Mouse (Mus musculus) limb, embryonic 10.5 days (tissue): Measurements from ENCODE around the gene Tuba8. TPM values are rescaled to one million over a fixed set of nuclear protein-coding genes. Genes with fewer than 3 reads are reported as not detected.
A peak's percentile ranks its signal among the peaks of the same experiment; 100 is the strongest.

Experiments used
- DNase-seq: peaks from one replicate; pipeline ENCODE4 v3.0.0-alpha.2; 2017; ENCODE audit warnings: low spot score
- H3K27ac ChIP-seq: fragments of 300-500 bp; sonication (generic); 2 replicates; pipeline ENCODE4 v1.5.1; 2016; ENCODE audit warnings: mild to moderate bottlenecking
- H3K27me3 ChIP-seq: fragments of 300-500 bp; sonication (generic); 2 replicates; pipeline ENCODE4 v1.6.1; 2016; ENCODE audit warnings: low read depth, mild to moderate bottlenecking; ENCODE audit not compliant: poor library complexity, severe bottlenecking
- H3K36me3 ChIP-seq: fragments of 300-500 bp; sonication (generic); 2 replicates; pipeline ENCODE4 v1.6.1; 2016; ENCODE audit warnings: mild to moderate bottlenecking, moderate library complexity
- H3K4me1 ChIP-seq: fragments of 300-500 bp; sonication (generic); 2 replicates; pipeline ENCODE4 v1.6.1; 2016
- H3K4me3 ChIP-seq: fragments of 300-500 bp; sonication (generic); 2 replicates; pipeline ENCODE4 v1.5.1; 2016; ENCODE audit warnings: mild to moderate bottlenecking, moderate library complexity
- H3K9me3 ChIP-seq: fragments of 300-500 bp; sonication (generic); replicated peaks from 2 replicates; pipeline ENCODE4 v1.6.1; 2016; ENCODE audit warnings: mild to moderate bottlenecking
- WGBS: fragments of 180-500 bp; shearing (Covaris S2); methylation state at CpG from one replicate; pipeline ENCODE4 v1.1.7; 2016; 5-methylcytosine and 5-hydroxymethylcytosine counted together
- polyA plus RNA-seq: library from polyadenylated mRNA; unstranded; fragments of >200 nt; fragmentation: Nextera tagmentation; extraction: Ambion mirVana; gene quantifications from 2 replicates; pipeline ENCODE4 v1.2.1, GENCODE M21; 2016

The Tuba8 gene
- polyA plus RNA-seq, 1 experiment from 2014 or later: 0.40 TPM

DNA sequence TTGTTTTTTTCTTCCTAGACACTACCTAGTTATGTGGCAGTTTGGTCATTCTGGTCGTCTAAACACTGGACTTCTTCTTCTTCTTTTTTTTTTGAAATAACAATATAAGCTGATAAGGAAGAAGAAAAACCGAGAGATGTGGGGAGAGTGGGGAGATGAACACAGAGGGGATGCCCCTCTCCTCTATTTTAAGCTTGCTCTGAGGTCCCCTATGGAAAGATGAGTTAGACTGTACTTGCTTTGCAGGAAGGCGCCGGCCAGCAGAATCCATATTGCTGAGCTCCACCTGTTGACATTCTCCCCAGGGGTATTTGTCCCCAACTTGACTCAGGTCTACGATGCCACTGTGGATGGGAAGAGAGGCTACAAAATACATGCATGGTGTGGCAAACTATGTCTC lies 13.6 kb downstream of the Tuba8 start:
- DNase-seq: no peak
- no peak overlapping the region for H3K4me3 ChIP-seq
- no peaks in the 10 kb centered on the region for H3K27me3 ChIP-seq
- WGBS: 81% methylated on average over 5 of the region's 5 CpGs
- peaks cover 16% of the 10 kb centered on the region for H3K4me1 ChIP-seq
- H3K27ac ChIP-seq: 0 out of 2 replicates have a peak overlapping the region, but pooled peaks have one; percentile 30
- no peaks in the 10 kb centered on the region for H3K36me3 ChIP-seq
- H3K9me3 ChIP-seq: no peaks in the 10 kb centered on the region

DNA sequence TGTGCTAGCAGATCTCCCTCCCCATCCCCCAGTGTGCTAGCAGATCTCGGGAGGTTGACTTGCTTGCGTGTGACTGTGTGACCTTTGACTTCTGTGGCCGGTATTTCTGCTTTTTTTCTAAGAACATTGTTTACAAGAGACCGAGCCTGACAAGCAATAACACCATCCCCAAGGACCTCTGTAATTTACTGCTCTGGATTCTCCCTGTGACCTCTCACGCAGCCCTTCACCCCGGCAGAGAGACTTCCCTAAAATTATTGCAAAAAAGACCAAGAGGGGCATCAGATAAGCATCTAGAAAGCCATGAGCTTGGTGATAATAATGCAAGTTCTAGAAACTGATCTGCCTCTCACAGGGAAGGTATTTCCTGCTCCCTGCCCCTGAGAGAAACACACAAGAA lies 14.5 kb downstream of the Tuba8 start:
- 6% methylated on average over 6 of the region's 6 CpGs for WGBS

DNA sequence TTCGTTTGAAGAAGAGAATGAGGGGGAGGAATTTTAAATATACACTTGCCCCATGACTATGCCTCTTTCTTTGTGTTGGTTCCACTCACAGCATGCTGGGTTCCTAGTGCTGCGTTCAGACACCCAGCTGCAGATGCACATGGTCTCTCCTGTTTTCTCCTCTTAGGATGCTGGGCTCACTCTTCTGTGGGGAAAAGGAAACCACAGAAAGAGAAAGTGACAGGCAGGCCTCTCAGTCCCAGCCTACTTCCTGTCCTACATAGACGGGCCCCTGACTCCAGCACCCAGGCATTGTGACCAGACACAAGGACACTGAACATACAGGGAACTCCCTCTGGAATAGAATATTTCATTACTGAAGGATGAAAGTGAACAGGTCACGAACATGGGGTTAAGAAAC lies 15.5 kb downstream of the Tuba8 start:
- no peak for DNase-seq
- Histone ChIP-seq H3K4me1 (peaks cover 16% of the 10 kb centered on the region), H3K27me3 (no peaks in the 10 kb centered on the region), H3K9me3 (no peaks in the 10 kb centered on the region), H3K4me3 (no peak overlapping the region), H3K36me3 (no peaks in the 10 kb centered on the region), H3K27ac (peak overlapping the region; percentile 58; the same call in 1 of the 2 replicates)
- WGBS: 66% methylated on average over 4 of the region's 4 CpGs

More for the DNA sequence above, 14.5 kb downstream of the Tuba8 start:
- DNase-seq: no peak
- Histone ChIP-seq H3K27me3 (no peaks in the 10 kb centered on the region), H3K36me3 (no peaks in the 10 kb centered on the region), H3K9me3 (no peaks in the 10 kb centered on the region), H3K4me3 (no peak overlapping the region), H3K4me1 (peaks cover 16% of the 10 kb centered on the region), H3K27ac (no peak overlapping the region)

DNA sequence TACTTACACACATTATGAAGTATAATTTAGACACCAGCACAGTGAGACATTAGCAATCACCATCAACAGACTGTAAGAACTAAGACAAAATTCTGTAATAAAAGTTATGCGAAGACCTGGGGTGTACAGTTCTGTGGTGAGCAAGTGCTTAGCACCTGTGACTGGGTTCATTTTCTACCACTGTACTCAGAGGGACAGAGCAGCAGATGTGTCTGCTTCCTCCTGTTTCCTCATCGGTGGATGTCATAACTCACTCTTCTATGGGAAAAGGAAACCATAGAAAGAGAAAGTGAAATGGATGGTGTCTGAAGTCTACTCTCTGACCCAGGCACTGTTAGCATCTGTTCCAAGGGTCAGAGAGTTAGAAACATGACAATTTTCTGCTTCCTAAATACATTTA lies 16.2 kb downstream of the Tuba8 start:
- H3K9me3 ChIP-seq: no peaks in the 10 kb centered on the region
- H3K27me3 ChIP-seq: no peaks in the 10 kb centered on the region
- DNase-seq: no peak
- WGBS: 77% methylated on average over 2 of the region's 2 CpGs
- H3K4me1 ChIP-seq: peaks cover 16% of the 10 kb centered on the region
- H3K36me3 ChIP-seq: no peaks in the 10 kb centered on the region
- H3K27ac ChIP-seq: no peak overlapping the region
- H3K4me3 ChIP-seq: no peak overlapping the region

DNA sequence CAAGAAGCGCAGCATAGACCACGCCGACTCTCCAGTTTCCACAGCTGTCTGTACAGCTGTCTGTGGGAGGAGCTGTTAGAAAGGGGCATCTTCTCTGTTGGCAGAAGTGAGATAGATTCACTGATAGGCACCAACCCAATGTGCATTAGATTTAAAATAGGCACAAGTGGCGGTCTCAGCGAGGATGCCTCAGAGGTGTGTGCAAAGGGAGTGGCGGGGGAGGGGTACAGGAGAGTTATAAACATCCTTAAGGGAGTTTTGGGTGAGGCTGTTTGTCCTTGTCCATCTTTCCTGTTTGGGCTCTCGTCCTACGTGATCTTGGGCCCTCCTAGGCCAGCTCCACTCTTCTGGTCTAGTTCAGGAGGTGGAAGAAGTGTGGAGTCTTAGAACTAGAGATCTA lies 17.9 kb downstream of the Tuba8 start:
- no peaks in the 10 kb centered on the region for H3K27me3 ChIP-seq
- WGBS: 72% methylated on average over 8 of the region's 8 CpGs

DNA sequence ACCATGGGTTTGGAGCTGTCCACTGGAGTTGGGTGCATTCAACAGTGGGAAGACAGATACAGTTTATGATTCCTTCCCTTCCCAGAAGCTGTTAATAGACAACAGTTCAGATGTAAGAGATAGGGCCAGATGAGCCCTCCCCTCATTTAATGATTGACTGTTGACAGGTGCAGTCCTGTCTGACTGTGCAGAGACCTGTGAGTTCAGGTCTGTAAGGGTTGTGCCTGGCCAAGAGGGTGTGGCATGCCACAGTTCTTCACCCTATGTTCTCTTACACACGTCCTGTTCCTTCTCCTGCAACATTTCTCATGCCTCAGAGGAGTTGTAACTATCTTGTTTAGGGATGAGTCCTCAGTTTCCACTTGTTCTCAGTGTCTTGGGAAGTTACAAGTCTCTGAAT lies 22.2 kb downstream of the Tuba8 start:
- no peaks in the 10 kb centered on the region for H3K36me3 ChIP-seq
- no peaks in the 10 kb centered on the region for H3K27me3 ChIP-seq
- no peaks in the 10 kb centered on the region for H3K9me3 ChIP-seq
- no peak for DNase-seq
- WGBS: 74% methylated on average over 1 of the region's 1 CpGs
- no peak overlapping the region for H3K4me3 ChIP-seq
- H3K4me1 ChIP-seq: 0 out of 2 replicates have a peak, but pooled peaks cover 4% of the 10 kb centered on the region
- H3K27ac ChIP-seq: no peak overlapping the region

More for the DNA sequence above, 17.9 kb downstream of the Tuba8 start:
- no peaks in the 10 kb centered on the region for H3K36me3 ChIP-seq
- H3K4me3 ChIP-seq: no peak overlapping the region
- H3K4me1 ChIP-seq: peaks cover 16% of the 10 kb centered on the region
- no peaks in the 10 kb centered on the region for H3K9me3 ChIP-seq
- H3K27ac ChIP-seq: no peak overlapping the region
- DNase-seq: no peak

DNA sequence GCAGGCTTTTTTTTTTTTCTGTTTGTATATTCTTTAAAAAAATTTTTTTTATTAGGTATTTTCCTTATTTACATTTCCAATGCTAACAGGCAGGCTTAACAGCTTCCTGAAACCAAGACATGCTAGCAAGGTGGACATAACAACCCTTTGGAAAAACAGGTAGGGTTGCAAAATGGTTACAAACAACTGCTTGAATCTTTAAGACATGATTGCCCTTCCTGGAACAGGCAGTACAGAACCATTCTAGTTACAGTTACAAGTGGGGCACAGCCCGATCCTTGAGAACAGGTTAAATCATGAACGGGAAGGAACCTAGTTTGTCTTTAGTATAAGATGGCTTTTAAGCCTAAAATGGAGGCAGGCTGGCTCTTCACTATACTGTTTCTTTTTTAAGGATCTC lies 25.9 kb downstream of the Tuba8 start:
- no peaks in the 10 kb centered on the region for H3K36me3 ChIP-seq
- H3K27me3 ChIP-seq: no peaks in the 10 kb centered on the region
- H3K4me1 ChIP-seq: 0 out of 2 replicates have a peak, but pooled peaks cover 4% of the 10 kb centered on the region
- 82% methylated on average over 2 of the region's 2 CpGs for WGBS
- no peak overlapping the region for H3K4me3 ChIP-seq
- no peaks in the 10 kb centered on the region for H3K9me3 ChIP-seq
- no peak overlapping the region for H3K27ac ChIP-seq
- no peak for DNase-seq

DNA sequence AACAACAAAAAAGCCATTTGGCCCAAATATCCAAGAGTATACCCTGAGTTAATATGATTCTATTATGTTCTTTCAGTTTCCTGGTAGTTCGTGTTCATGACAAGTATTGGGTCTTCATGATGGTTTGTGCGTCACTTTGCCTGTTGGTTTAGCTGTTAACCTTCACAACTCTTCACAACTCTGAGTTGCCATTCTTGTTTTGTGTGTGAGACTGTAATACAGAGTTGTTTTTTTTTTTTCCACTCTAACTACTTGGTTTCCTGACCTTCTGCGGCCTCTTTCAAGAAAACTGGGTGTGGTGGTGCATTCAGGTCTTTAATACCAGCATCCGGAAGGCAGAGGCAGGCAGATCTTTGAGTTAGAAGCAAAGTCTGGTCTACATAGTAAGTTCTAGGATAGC lies 27.7 kb downstream of the Tuba8 start:
- Histone ChIP-seq H3K36me3 (no peaks in the 10 kb centered on the region), H3K9me3 (no peaks in the 10 kb centered on the region), H3K4me3 (no peak overlapping the region), H3K4me1 (0 out of 2 replicates have a peak, but pooled peaks cover 4% of the 10 kb centered on the region), H3K27me3 (peaks cover 6% of the 10 kb centered on the region), H3K27ac (no peak overlapping the region)
- WGBS: 95% methylated on average over 4 of the region's 4 CpGs
- DNase-seq: no peak

DNA sequence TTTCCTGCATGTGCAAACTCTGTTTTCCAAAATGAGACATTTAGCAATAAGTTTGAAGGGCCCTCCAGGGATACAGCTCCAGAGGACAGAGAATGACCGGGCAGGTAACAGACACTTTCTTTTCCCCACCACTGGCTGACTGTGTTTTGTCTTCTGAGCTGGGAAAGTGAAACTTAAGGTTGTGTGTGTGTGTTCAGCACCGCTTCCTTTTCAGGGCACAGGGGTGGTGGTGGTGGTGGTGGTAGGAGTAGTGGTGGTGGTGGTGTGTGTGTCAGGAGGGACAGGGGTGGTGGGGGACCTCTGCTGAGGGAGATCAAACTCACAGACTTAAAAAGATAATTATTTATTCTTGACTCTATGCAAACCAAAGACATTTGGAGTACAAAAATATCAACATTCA lies 31.3 kb downstream of the Tuba8 start:
- Histone ChIP-seq H3K27me3 (peaks cover 27% of the 10 kb centered on the region), H3K36me3 (no peaks in the 10 kb centered on the region), H3K4me1 (peaks cover 10% of the 10 kb centered on the region), H3K9me3 (no peaks in the 10 kb centered on the region), H3K4me3 (no peak overlapping the region), H3K27ac (no peak overlapping the region)
- WGBS: 83% methylated on average over 2 of the region's 2 CpGs
- no peak for DNase-seq

DNA sequence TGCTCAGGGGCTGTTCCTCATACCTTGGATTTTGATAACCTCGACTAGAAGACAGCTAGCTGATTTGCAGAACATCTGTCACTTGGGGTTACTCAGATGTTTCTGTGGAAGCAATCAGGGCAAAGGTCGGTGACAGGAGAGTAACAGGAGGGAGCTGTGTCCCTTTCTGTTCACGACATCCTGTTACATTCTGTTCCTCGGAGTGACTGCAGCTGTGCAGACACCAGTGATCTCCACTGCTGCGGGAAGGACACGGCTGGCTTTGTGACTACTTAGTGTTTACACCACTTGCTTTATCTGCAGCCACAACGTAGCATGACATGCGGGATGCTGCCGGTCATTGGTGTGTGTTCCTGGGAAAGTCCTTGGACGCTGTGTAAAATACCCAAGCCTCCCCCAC lies 32.7 kb downstream of the Tuba8 start:
- H3K4me3 ChIP-seq: no peak overlapping the region
- no peak overlapping the region for H3K27ac ChIP-seq
- H3K9me3 ChIP-seq: no peaks in the 10 kb centered on the region
- peaks cover 10% of the 10 kb centered on the region for H3K4me1 ChIP-seq
- no peaks in the 10 kb centered on the region for H3K36me3 ChIP-seq
- H3K27me3 ChIP-seq: peaks cover 37% of the 10 kb centered on the region
- DNase-seq: peak; percentile 29
- WGBS: 52% methylated on average over 10 of the region's 10 CpGs

DNA sequence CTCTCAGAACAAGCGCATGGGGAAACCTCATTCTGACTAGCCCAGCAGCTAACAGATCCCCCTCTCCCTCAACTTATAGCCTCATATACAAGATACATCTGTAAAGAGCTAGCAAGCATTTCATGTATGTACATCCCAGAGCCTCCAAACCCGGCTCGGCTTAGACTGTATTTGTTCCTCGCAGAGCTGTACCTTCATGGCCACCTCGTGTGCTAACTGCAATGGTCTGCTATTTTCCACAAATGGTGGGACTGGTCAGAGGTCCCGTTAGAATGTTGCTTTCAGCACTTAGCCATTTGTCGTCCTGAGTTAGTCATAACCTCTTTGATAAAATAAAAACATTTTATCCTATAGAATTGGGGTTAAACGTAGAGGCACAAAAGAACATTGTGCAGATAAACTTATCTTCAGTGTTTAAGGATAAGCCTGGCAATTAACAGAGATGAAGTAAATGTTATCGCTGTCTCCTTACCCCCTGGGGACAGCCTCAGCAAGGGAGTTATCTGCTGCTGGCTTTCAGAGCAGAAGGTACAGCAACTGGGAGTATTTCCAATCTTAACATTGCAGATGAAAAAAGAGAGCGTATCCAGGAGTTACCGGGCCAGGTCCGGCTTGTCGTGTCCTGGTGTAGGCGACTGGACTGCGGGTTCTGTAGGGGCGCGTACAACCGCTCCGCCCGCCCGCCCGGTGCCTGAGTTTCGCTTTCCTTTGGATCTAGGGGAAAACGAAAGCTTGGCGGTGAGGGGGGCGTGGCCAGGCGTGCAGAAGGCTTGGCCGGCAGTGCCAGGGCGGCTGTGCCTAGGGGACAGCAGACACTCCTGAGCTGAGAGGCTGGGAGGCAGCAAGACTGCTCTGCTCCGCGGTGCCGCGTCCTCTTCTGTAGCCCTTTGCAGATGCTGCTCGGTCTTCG lies 34.9 kb downstream of the Tuba8 start, which contains the start of gene Usp18:
TSS of gene Usp18 (plus strand) at position 780 of the 910 bp plus-strand sequence.
- Histone ChIP-seq H3K36me3 (no peaks in the 10 kb centered on the region), H3K27me3 (peaks cover 37% of the 10 kb centered on the region), H3K9me3 (no peaks in the 10 kb centered on the region), H3K27ac (no peak within 1 kb of the TSS), H3K4me3 (peak within 1 kb of the TSS; percentile 64), H3K4me1 (peaks cover 10% of the 10 kb centered on the region)
- peak; percentile 83 for DNase-seq
- 9% methylated on average over 35 of the region's 35 CpGs for WGBS

DNA sequence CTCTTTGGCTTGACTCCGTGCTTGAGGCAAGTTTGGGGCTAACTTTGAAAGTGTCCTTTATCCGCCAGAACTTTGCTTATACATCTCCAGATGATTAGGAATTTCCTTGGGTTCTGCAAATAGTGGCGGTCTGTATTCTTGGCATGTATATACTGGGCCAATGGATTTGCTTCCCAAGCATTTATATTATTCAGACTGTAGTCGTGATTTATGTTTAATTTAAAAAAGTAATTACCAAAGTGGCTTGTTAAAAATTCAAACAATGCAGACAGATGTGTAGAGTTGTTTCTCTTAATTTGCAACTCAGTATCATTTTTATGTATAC lies 35.5 kb downstream of the Tuba8 start:
- H3K27me3 ChIP-seq: peaks cover 37% of the 10 kb centered on the region
- DNase-seq: no peak
- H3K4me1 ChIP-seq: peaks cover 10% of the 10 kb centered on the region
- H3K4me3 ChIP-seq: peak overlapping the region; percentile 64
- no peak overlapping the region for H3K27ac ChIP-seq
- WGBS: 24% methylated on average over 4 of the region's 4 CpGs
- H3K36me3 ChIP-seq: no peaks in the 10 kb centered on the region
- H3K9me3 ChIP-seq: no peaks in the 10 kb centered on the region

DNA sequence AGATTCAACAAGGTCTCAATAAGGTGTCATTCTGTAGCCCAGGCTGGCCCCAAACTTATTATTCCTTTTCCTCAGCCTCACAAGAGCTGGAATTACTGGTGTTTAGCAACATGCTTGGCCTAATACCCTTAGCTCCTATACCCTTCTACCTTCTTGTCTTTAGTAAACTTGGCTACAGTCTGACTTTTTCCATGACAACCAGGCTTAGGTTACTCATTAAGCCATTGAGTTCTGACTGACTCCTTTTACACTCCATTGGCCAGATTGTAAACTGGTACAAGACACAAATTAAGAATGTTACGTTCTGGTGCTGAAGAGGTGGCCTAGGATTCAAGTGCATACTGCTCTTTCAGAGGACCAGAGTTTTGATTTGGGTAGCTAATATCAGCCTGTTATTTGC lies 39.9 kb downstream of the Tuba8 start:
- DNase-seq: no peak
- Histone ChIP-seq H3K4me1 (peaks cover 5% of the 10 kb centered on the region), H3K27me3 (peaks cover 11% of the 10 kb centered on the region; the same call in 1 of the 2 replicates), H3K4me3 (no peak overlapping the region), H3K36me3 (no peaks in the 10 kb centered on the region), H3K9me3 (no peaks in the 10 kb centered on the region), H3K27ac (no peak overlapping the region)
- WGBS: 88% methylated on average over 1 of the region's 1 CpGs
